Mouse (Mus musculus) thymus, postnatal 10 days (tissue): ENCODE data around the gene Shisa6.
"Not testable (repeated sequence)": the region's sequence is repeated elsewhere in the genome, so short reads cannot be mapped to it uniquely, and the experiment has no call there.

ENCODE experiments used
- DNase-seq, 2 experiments: peaks; one replicate each; pipeline ENCODE4 v3.0.0; 2021; ENCODE audit warnings: low spot score in 2 of 2

Shisa6 gene

DNA sequence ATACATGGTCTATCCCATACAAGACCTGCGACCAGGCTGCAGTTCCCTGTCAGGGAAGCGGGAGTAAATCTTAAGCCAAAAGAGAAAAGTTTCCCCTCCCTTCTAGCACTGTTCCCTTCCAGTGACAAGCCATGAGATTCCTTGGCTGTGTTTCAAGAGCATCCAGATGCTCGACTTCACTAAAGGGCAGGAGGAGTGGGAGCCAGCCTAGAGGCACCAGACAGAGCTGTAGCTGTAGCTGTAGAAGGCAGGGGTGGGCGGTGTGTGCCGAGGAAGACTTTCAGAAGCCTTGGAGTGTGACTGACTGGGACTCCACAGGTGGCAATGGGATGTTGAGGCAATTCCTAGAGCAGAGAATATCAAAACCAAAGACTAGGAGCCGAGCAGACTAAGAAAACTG is 43.3 kb downstream of the Shisa6 start:
- no peak for DNase-seq

- no peak for DNase-seq
Measured at GRCm38 (mm10) chr11:66442631-66443030, 83.1 kb downstream of the Shisa6 start.

GRCm38 (mm10) chr11:66426129-66426528 is 99.6 kb downstream of the Shisa6 start:
- DNase-seq: no peak

- DNase-seq: no peak
Measured at GRCm38 (mm10) chr11:66418216-66418615, 107.5 kb downstream of the Shisa6 start.

GRCm38 (mm10) chr11:66408721-66409120 is 117.0 kb downstream of the Shisa6 start:
- not testable (repeated sequence) for DNase-seq

DNA sequence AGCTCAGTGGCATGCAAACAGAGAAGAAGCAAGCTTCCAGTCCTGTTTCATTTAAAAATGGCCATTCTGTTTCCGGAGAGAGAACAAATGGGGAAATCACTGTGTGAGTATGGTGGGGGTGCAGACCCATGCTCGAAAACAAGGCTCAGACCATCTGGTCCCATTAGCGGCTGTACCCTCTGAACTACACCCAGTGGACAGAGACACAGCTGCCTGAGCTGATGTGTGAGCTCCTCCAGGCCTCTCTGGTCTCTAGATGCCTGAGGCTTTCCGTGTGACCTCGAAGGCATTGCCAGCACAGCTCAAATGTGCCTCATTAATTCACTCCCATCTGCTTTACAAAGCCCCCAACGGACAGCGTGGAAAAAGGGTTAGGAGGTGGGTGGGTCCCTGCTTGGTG is 125.7 kb downstream of the Shisa6 start:
- no peak for DNase-seq

GRCm38 (mm10) chr11:66387561-66387960 is 138.2 kb downstream of the Shisa6 start:
- DNase-seq: no peak

- no peak for DNase-seq
Measured at GRCm38 (mm10) chr11:66371796-66372195, 154.0 kb downstream of the Shisa6 start.

- no peak for DNase-seq
Measured at GRCm38 (mm10) chr11:66369764-66370163, 156.0 kb downstream of the Shisa6 start.

- DNase-seq: no peak
Measured at GRCm38 (mm10) chr11:66366809-66367685, 158.7 kb downstream of the Shisa6 start.

DNA sequence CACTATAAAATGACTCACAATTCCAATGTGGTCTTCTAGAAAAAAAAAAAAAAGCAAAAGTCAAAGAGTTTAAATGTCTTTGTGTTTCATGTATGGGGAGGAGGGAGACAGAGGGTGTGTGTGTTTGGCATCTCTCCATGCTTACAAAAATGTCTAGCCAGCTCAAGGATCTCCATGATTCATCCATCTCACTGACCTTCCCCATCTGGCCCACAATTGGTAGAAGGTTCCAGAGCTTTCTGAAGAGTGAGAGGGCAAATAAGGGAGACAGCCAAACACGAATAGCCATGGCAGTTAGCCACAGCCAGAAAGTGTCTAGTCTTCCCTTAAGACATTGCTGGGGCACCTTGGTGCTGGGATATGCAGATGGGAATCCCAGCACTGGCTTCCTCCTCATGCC is 166.0 kb downstream of the Shisa6 start:
- DNase-seq: no peak

- no peak for DNase-seq
Measured at GRCm38 (mm10) chr11:66344822-66345221, 180.9 kb downstream of the Shisa6 start.

GRCm38 (mm10) chr11:66336313-66336712 is 189.5 kb downstream of the Shisa6 start:
- no peak for DNase-seq

- DNase-seq: no peak
Measured at GRCm38 (mm10) chr11:66312764-66313163, 213.0 kb downstream of the Shisa6 start.

DNA sequence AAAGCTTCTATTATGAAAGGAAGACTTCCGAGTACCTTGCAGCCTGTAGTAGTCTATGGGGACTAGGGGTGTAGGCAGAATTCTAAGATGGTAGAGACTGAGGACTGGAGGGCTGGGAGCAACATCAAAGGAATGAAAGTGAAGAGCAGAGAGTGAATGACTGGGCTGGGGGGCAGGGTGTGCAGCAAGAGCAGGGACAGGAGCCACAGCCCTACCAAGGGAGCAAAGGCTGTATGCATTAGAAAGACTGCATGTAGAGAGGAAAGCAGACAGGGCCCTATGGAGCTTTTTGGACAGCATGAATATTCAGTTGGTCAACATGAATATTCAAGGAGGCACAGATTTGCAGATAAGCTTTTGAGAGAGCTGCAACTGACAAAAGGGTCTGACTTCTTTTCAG is 221.4 kb downstream of the Shisa6 start:
- no peak for DNase-seq

DNA sequence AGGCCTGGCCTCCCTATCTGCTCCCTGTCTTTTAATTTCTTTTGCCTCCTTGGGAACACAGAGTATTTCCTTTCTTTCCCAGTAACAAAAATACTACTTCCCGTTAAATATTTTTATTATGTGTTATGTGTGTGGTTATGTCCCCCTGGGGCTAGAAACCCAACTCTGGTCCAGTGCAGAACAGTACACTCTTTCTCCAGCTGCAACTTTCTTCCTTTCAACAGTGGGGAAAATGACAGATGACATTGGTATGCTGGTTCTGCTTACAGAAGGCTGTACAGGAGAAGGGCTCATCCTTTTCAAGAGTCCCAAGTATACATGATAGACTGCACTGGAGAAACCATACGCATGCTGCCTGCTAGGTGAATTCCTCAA is 251.1 kb downstream of the Shisa6 start:
- DNase-seq: no peak

DNA sequence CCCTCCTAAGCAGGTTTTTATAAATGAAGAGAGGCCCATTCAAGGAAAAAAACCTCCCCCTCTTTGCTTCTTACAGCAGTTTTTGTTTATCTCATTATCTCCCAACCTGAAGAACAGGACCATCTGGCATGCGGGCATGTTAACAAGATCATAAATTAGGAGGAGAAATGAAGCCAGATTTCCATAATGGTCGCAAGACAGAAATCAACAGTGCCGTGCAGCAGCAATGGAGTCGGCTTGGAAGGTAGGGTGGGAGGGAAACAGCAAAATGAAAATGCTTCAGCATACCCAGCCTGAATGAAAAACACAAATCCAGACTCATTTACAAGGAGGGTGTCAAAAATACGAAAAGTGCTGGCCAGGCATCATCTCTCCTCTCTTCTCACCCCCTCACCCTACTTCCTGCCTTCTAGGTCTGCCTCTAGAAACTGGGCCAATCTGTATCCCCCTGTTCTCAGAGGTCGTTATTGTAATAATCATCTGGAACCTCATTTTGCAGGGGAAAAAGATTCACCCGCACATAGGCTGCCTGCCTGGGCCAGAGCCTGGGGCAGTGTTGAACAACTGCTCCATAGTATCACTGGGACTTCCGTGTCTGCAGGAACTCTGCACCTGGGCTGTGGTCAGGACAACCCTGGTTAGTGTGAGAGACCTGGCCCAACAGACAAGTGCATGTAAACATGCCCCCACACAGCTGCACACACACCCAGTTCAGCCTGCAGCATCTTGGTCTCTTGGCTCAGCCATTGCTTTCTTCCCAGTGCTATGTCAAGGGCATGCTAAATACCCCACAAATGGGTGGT is 251.7 kb downstream of the Shisa6 start:
- no peak for DNase-seq

- no peak for DNase-seq
Measured at GRCm38 (mm10) chr11:66267029-66267428, 258.7 kb downstream of the Shisa6 start.

DNA sequence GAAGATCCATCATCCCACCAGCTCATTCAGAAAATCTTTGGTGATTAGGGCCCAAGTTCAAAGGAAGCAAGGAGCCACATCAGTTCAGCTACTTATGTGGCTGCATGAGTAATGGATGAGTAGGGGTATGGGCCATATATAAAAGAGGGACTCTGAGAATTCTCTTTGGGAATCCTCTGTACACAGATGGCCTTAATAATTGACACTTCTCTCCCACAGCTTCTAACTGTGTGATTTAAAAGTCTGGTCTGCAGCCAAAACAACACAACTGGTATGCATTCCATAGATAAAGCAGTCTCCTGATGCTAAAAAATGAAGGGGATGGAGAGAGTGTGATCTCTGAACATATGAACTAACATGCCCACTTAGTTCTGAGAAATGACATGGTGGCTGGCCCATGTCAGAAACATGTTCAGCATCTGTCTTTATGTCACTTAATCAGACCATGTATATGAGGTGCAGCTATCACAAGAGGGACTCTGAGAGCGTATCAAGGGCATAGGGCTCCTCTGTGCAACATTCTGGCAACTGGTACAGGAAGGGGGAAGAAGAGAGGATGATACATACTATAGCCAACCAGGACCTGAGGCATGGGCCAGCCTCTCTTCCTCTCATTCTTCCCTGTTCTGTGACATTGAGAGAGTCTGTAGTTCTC is 260.3 kb downstream of the Shisa6 start:
- DNase-seq: no peak

DNA sequence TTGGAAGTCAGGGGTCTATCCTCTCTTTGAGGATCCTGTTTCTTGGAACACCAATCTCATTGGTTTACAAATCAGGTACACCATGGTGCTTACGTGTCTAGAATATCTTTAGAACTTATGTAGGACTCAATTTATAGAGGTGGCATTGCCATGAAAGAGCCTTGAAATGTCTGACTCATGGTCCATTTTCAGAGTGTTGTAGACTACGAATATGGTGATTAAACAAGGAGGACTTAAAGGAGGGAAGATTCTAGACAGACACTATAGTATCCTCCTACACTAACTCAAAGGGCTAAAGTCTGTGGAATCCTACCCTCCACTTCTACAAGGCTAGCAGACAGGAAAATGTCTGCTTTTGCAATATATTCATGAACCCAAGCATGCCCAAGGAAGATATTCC is 265.6 kb downstream of the Shisa6 start:
- DNase-seq: no peak

DNA sequence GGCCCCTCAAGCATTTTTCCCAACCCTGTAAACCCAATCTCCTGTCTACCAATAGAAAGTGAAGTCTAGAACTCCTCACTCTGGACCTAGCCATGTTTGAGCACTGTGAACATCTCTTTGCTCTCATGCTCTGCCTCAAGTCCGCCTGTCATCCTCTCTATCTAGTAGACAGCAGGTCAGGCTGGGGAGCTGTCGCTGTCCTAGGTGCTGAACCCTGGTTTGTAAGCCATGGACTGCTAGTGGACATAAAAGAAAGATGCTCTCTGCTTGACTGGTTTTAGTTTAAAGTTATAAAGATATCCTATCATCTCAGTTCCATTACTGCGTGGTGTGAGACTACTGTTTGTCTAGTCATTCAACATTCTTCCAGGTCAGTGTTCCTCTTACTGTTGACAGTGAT is 266.9 kb downstream of the Shisa6 start:
- no peak for DNase-seq

DNA sequence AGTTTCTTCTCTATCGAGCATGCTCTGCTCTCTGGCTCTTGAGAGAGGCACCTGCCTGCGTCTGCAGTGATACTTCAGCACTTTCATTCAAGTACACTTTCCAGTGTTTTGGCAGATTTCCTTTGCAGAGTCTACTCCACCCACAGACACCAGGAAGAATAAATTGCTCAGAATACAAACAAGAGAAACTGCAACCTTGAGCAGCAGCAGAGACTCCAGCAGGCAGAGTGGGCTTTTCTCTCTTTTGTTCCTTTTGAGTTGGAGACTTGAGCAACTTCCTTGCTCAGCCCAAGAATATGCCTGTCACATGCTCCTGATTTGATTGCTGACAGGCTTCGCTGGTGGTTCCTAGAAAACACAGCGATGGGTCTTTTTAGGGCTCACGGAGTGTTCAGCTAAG is 278.6 kb downstream of the Shisa6 start:
- no peak for DNase-seq
